Mouse (Mus musculus) testis, adult 2 months (tissue): ENCODE data around the gene Rsph3b.
"Not testable (repeated sequence)": the region's sequence is repeated elsewhere in the genome, so short reads cannot be mapped to it uniquely, and the experiment has no call there.

Experiments used
- CTCF ChIP-seq: fragments of 200-500 bp; IDR thresholded peaks from 2 replicates; pipeline ENCODE4 v1.5.1; 2012; ENCODE audit warnings: low read depth, mild to moderate bottlenecking, inconsistent platforms, low read length, moderate library complexity; ENCODE audit not compliant: control insufficient read depth, insufficient read depth, insufficient replicate concordance
- POLR2A ChIP-seq: fragments of 200-500 bp; IDR thresholded peaks from 2 replicates; pipeline ENCODE4 v1.6.1; 2012; ENCODE audit warnings: low read depth, mild to moderate bottlenecking, inconsistent platforms, low read length, moderate library complexity; ENCODE audit not compliant: control insufficient read depth

- TF ChIP-seq CTCF, POLR2A: not testable (repeated sequence)
These were observed 30.9 kb upstream of the Rsph3b start for GRCm38 (mm10) chr17:6979380-6979779.
